Mouse (Mus musculus): ENCODE results near the gene Myh7b. TPM values are rescaled to one million over a fixed set of nuclear protein-coding genes. Genes with fewer than 3 reads are reported as not detected.

Gene Myh7b
- polyA plus RNA-seq, 1 experiment from 2014 or later = 1.9 TPM

DNA sequence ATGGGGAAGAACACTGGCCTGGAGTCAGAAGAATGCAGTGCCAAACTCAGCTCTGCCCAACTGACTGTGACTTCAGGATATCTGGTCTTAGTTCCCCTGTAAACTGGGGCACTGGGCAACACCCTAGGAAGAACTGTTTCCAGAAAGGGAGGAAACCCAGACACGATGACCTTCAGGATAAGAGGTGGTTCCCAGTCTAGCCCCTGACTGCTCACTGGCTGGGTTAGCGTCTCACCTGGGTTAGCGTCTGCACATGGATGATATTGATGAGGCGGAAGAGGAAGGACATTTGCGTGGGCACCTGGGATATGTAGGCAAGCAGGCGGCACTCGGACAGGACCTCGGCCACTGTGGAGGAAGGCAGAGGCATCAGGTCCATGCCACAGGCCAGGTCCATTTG lies 24.9 kb downstream of the Myh7b start:
- H3K9me3 ChIP-seq = no peaks in the 10 kb centered on the region
- ATAC-seq (ENCODE audit: insufficient number of reproducible peaks, insufficient read depth, low FRiP score, low TSS enrichment, low read depth) = no peak
- no peak overlapping the region for H3K27ac ChIP-seq
- 0 out of 2 replicates have a peak, but pooled peaks cover 6% of the 10 kb centered on the region for H3K4me1 ChIP-seq (replicated peaks)
- H3K4me2 ChIP-seq = no peak overlapping the region
- peaks cover 38% of the 10 kb centered on the region for H3K27me3 ChIP-seq
- H3K4me3 ChIP-seq (replicated peaks) = no peak overlapping the region
- WGBS = 95% methylated on average over 8 of the region's 8 CpGs
- H3K9ac ChIP-seq (replicated peaks) = no peak overlapping the region
- H3K36me3 ChIP-seq = peaks cover 99% of the 10 kb centered on the region

DNA sequence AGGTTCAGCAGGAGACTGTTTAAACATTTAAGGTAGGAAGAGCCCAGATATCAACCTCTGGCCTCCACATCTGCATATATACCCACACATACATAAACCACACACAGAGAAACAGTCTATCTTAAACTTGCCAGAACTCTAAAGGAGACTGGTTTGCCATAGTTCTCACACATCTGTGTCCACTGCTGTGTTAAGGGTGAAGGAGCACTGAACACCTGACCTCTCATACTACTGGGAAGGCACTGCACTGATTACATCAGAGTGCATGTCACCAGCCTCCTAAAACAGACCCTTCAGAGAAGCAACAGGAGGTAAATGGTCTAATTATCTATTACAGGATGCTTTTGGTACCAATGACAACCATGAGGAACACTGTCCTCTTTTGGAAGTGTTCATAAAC lies 25.9 kb downstream of the Myh7b start:
- Histone ChIP-seq H3K27ac (no peak overlapping the region), H3K36me3 (peaks cover 100% of the 10 kb centered on the region), H3K27me3 (peaks cover 29% of the 10 kb centered on the region), H3K4me1 (replicated peaks) (no peaks in the 10 kb centered on the region), H3K4me2 (no peak overlapping the region), H3K9me3 (no peaks in the 10 kb centered on the region), H3K9ac (replicated peaks) (no peak overlapping the region), H3K4me3 (replicated peaks) (no peak overlapping the region)
- no peak for ATAC-seq (ENCODE audit: insufficient number of reproducible peaks, insufficient read depth, low FRiP score, low TSS enrichment, low read depth)

DNA sequence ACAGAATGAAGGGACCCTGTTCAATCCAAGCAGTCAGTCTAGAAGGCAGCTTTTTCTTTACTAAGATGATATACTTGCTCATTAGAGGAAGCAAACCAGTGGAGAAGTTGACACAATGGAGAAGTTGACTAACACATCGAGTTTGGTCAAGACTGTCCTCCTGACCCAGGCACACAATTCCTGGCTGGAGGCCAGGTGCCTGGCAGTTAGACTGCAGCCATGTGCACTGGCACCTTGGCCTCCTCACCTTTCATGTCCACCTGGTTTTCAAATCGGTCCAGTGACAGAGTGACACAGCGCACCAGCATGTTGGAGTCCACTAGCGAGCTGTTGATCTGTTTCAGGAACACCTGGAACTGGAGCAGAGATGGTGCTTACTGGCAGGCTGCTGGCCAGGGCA lies 26.4 kb downstream of the Myh7b start:
- Histone ChIP-seq H3K9ac (replicated peaks) (no peak overlapping the region), H3K9me3 (no peaks in the 10 kb centered on the region), H3K4me3 (replicated peaks) (no peak overlapping the region), H3K4me1 (replicated peaks) (no peaks in the 10 kb centered on the region), H3K27ac (no peak overlapping the region), H3K4me2 (no peak overlapping the region), H3K36me3 (peaks cover 100% of the 10 kb centered on the region), H3K27me3 (peaks cover 23% of the 10 kb centered on the region)
- 89% methylated on average over 4 of the region's 4 CpGs for WGBS
- no peak for ATAC-seq (ENCODE audit: insufficient number of reproducible peaks, insufficient read depth, low FRiP score, low TSS enrichment, low read depth)

DNA sequence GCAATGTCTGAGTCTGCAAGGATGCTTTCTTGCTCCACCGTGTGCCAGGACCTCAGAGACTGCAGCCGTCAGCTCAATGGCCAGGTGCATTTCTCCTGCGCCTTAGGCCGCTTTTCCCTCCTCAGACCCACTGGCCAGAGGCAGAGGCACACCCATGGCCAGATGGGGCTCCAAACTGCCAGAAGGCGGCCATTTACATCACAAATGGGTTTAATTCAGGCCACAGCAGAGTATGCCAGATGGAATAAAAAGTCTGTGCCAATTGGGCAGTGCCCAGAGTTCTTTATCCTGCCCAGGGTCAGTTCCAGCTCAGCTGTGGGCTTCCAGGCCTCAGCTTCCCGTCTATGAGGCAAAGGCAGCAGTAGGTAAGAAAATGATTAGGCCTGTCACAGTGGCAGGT lies 29.6 kb downstream of the Myh7b start:
- no peak for ATAC-seq (ENCODE audit: insufficient number of reproducible peaks, insufficient read depth, low FRiP score, low TSS enrichment, low read depth)
- Histone ChIP-seq H3K36me3 (peaks cover 98% of the 10 kb centered on the region), H3K4me3 (replicated peaks) (no peak overlapping the region), H3K4me2 (no peak overlapping the region), H3K9ac (replicated peaks) (no peak overlapping the region), H3K27ac (no peak overlapping the region), H3K9me3 (no peaks in the 10 kb centered on the region), H3K27me3 (no peaks in the 10 kb centered on the region), H3K4me1 (replicated peaks) (no peaks in the 10 kb centered on the region)
- 91% methylated on average over 6 of the region's 6 CpGs for WGBS

DNA sequence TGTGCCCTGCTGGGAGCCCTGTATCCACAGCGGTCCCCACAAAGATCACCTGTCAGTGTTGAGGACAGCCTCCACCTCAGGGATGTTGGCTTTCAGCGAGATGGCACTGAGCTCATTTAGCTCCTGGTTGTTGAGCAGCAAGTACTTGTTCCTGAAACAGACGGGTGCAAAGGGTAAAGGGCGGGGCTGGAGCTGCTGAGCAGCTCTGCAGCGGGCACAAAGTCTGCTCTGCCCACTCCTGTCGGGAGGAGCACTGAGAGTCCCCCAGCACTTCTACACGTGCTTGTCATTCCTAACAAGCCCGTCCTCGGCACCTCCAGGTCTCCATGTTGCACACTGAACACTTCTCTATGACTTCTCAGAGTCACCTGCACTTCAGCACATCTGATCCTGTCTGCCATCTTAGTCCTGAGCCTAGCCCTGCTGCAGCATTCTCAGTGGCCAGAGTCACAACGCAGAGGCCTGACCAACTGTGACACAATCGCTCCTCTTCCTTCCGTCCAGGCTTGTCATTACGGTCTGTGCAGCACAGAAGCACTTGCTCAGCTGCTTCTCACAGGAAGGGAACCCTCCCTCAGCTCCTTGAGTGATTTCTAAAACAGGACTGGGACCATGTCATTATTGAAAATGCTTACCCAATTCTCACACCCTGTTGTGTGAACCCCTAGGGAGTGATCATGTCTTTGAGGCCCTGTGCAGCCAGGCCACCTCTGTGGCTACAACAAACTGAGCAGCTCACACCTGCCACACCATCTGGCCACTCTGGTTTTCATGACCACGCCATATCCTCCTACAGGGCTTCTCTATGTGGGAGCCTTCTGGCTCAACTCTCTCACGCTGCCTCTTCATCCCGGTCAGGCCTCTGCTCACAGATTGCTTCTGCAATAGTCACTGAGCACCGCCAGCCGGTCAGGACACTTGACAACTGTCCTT lies 30.8 kb downstream of the Myh7b start:
- ATAC-seq (ENCODE audit: insufficient number of reproducible peaks, insufficient read depth, low FRiP score, low TSS enrichment, low read depth) = no peak
- Histone ChIP-seq H3K9me3 (no peaks in the 10 kb centered on the region), H3K9ac (replicated peaks) (no peak overlapping the region), H3K27me3 (no peaks in the 10 kb centered on the region), H3K36me3 (peaks cover 98% of the 10 kb centered on the region), H3K4me3 (replicated peaks) (no peak overlapping the region), H3K4me2 (no peak overlapping the region), H3K27ac (no peak overlapping the region), H3K4me1 (replicated peaks) (no peaks in the 10 kb centered on the region)
- WGBS = 86% methylated on average over 18 of the region's 18 CpGs

DNA sequence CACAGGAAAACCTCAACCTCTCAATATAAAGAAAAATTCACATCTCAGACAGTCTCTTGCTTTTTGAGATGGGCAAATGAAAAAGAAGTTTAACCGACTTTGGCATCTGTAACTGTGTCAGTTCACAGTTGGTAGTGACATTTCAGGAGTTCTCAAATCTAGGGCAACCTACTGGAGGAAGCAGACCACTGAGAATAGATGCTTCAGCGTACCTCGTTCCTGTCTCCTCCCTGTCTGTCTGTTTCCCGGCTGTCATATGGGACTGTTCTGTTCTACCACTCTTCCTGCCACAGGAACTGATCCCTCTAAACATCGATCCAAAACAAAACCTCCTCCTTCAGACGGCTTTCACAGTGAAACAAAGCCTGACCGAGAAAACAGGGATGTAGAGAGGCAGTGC lies 34.7 kb downstream of the Myh7b start:
- H3K27ac ChIP-seq = no peak overlapping the region
- no peak overlapping the region for H3K4me3 ChIP-seq (replicated peaks)
- H3K4me1 ChIP-seq (replicated peaks) = no peaks in the 10 kb centered on the region
- no peak overlapping the region for H3K9ac ChIP-seq (replicated peaks)
- WGBS = 87% methylated on average over 7 of the region's 7 CpGs
- H3K36me3 ChIP-seq = peaks cover 95% of the 10 kb centered on the region
- ATAC-seq (ENCODE audit: insufficient number of reproducible peaks, insufficient read depth, low FRiP score, low TSS enrichment, low read depth) = no peak
- no peaks in the 10 kb centered on the region for H3K9me3 ChIP-seq
- no peaks in the 10 kb centered on the region for H3K27me3 ChIP-seq
- no peak overlapping the region for H3K4me2 ChIP-seq

DNA sequence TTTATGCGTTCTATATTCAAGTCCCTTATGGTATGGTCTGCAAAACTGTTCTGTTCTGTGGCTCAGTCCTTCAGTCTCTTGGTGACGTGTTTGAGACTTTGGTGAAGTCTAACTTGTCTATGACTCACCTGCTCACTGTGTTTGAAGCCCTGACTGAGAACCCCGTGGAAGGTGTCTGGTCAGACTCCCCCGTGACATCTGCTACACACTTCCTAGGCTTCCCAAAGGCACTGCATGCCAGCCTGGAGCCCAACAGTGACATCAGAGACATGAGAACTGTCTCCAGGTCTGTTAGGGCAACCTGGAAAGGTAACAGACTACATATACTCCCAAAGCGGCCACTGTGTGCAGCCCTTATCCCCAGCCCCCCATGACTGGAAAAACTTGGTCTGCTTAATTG lies 41.6 kb downstream of the Myh7b start:
- Histone ChIP-seq H3K27ac (no peak overlapping the region), H3K4me3 (replicated peaks) (no peak overlapping the region), H3K4me1 (replicated peaks) (no peaks in the 10 kb centered on the region), H3K36me3 (peaks cover 96% of the 10 kb centered on the region), H3K4me2 (no peak overlapping the region), H3K27me3 (no peaks in the 10 kb centered on the region), H3K9me3 (no peaks in the 10 kb centered on the region), H3K9ac (replicated peaks) (no peak overlapping the region)
- WGBS = 92% methylated on average over 5 of the region's 5 CpGs
- no peak for ATAC-seq (ENCODE audit: insufficient number of reproducible peaks, insufficient read depth, low FRiP score, low TSS enrichment, low read depth)

DNA sequence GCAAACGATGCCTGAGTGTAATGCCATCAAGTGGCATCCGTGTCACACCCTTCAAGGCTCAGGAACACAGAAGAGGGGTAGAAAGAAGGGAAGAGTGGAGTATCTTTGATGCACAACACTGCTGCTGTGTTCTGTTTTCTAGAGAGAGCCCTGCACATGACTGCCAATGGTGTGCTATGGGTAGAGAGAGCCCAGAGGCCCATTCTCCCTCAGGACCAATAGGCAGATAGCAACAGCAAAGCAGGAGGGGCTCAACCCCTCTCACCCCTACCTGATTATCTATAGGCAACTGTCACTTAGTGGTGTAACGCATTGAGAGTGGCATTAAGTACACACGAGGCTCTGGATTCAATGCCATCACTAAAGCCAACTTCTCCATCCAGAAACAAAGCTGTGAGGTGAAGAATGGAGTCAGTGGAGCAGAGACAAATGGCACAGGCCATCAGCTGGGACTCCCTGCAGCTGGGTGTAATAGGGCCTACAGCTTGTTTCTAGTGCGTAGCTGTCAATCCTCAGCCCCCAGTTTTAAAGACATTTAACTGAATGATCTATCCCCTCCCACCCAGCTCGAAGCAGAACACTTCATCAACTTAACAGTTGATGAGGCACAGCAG lies 44.9 kb downstream of the Myh7b start:
- no peak for ATAC-seq (ENCODE audit: insufficient number of reproducible peaks, insufficient read depth, low FRiP score, low TSS enrichment, low read depth)
- no peaks in the 10 kb centered on the region for H3K4me1 ChIP-seq (replicated peaks)
- H3K4me3 ChIP-seq (replicated peaks) = no peak overlapping the region
- peaks cover 92% of the 10 kb centered on the region for H3K36me3 ChIP-seq
- no peaks in the 10 kb centered on the region for H3K9me3 ChIP-seq
- 89% methylated on average over 6 of the region's 6 CpGs for WGBS
- H3K4me2 ChIP-seq = no peak overlapping the region
- H3K9ac ChIP-seq (replicated peaks) = no peak overlapping the region
- H3K27ac ChIP-seq = no peak overlapping the region
- H3K27me3 ChIP-seq = no peaks in the 10 kb centered on the region

DNA sequence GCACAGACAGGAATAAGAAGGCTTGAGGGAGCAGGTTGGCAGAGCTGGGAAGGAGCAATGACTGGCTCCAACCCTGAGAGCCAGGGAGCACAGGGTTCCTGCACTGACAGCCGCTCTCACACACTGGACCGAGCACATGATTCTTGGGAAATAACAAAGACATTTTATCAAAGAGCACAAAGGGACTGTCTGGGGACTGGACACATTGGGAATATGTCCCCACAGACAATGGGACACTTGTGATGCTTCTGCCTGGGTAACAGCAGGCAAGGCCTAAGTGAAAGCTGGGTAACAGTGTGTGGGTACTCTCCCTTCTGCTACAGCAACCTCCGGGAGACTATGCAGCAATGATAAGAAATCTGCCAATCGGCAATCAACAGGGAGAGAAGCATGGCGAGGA lies 51.4 kb downstream of the Myh7b start:
- Histone ChIP-seq H3K36me3 (peaks cover 94% of the 10 kb centered on the region), H3K4me1 (replicated peaks) (no peaks in the 10 kb centered on the region), H3K9me3 (no peaks in the 10 kb centered on the region), H3K4me3 (replicated peaks) (no peak overlapping the region), H3K27ac (no peak overlapping the region), H3K27me3 (no peaks in the 10 kb centered on the region), H3K9ac (replicated peaks) (no peak overlapping the region), H3K4me2 (no peak overlapping the region)
- 92% methylated on average over 5 of the region's 5 CpGs for WGBS
- ATAC-seq (ENCODE audit: insufficient number of reproducible peaks, insufficient read depth, low FRiP score, low TSS enrichment, low read depth) = no peak

DNA sequence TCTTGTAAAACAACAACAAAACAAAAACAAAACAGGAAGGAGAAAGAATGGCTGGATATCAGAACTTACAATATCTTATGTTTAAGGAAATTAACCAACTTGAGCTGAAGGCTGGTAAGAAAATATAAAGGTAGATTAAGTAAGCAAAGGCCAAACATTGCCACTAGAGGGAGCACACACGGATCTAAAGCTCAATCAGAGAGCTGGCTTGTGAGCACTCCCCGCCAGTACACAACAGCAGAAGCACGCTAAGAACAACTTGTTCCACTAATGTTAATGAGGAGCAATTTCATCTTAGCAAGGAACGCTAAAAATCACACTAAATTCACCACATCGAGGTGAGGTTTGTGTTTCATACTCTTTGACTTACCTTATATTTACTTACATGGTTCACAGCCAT lies 52.1 kb downstream of the Myh7b start:
- H3K27ac ChIP-seq = no peak overlapping the region
- no peaks in the 10 kb centered on the region for H3K9me3 ChIP-seq
- no peaks in the 10 kb centered on the region for H3K27me3 ChIP-seq
- no peaks in the 10 kb centered on the region for H3K4me1 ChIP-seq (replicated peaks)
- H3K4me2 ChIP-seq = no peak overlapping the region
- H3K36me3 ChIP-seq = peaks cover 94% of the 10 kb centered on the region
- no peak overlapping the region for H3K4me3 ChIP-seq (replicated peaks)
- ATAC-seq (ENCODE audit: insufficient number of reproducible peaks, insufficient read depth, low FRiP score, low TSS enrichment, low read depth) = no peak
- WGBS = 36% methylated on average over 5 of the region's 5 CpGs
- H3K9ac ChIP-seq (replicated peaks) = no peak overlapping the region

DNA sequence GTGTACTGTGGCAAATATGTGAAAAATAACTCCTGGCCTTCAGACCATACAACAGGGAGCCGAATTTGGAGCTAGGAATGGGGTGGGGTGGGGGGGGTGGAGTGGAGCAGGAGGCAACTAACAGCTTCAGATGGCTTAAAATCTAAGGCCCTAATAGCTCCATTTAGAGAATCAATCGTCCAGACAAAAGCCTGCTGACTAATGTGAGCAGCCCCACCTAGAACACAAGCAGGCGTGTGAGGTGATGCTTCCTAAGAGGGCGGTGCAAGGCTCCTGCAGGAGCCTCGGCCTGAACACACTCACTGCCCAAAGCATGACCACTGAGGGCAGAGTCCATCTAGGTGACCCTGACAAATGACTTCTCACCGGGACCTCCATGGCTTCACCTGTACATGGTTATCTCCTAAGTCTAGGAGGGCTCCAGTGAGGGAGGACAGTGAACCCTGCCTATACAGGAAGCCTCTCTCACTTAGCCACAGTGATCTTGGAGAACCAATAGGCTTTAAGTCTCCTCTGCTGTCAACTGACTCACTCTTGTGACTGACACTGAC lies 53.0 kb downstream of the Myh7b start:
- no peak for ATAC-seq (ENCODE audit: insufficient number of reproducible peaks, insufficient read depth, low FRiP score, low TSS enrichment, low read depth)
- Histone ChIP-seq H3K36me3 (peaks cover 92% of the 10 kb centered on the region), H3K27ac (no peak overlapping the region), H3K9ac (replicated peaks) (no peak overlapping the region), H3K27me3 (no peaks in the 10 kb centered on the region), H3K9me3 (no peaks in the 10 kb centered on the region), H3K4me2 (no peak overlapping the region), H3K4me1 (replicated peaks) (no peaks in the 10 kb centered on the region), H3K4me3 (replicated peaks) (no peak overlapping the region)
- WGBS = 76% methylated on average over 6 of the region's 6 CpGs
